Mouse (Mus musculus): Measurements from ENCODE around the gene Satb2.

DNA sequence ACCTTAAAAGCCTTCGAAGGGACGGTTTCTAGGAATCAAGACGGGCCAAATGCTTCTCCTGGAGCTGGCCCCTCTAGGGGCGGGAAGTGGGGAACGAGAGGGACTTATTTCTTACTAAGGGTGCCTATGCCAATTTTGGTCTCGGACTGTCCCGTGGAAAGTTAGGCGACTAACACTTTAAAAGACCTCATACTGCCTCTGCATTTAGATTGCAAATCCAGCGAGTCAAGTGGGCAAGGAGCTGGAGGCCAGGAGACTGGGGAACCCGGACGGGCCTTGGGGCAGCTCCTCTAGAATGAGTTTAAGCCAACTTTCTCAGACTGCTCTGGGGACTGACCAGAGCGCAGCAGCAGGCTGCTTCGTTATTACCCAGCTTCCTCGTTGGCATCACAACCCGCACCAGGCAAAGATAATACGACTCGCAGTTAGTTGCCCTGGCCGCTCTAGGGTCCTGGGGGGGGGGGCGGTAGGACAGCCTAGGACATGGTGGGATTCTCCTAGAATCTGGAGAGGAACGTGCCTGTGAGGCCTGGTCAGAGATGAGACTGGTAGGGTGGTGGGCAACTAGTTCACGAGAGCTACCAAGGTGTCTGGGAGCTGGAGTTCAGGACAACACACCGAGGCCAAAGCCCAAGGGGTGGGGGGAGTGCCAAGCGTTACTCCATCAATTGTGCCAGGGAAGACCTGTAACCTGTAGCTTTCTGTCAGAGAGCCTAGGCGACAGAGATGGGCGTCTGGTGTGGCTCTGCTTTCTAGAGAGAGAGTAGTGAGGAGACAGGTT lies 2.2 kb downstream of the Satb2 start:
- TF ChIP-seq CTCF (IDR thresholded peaks at IDR 0.05; ENCODE audit: control insufficient read depth, insufficient read depth, low read length) (no peak), POLR2A (IDR thresholded peaks at IDR 0.05; ENCODE audit: borderline replicate concordance, control insufficient read depth, low read depth, low read length) (no peak)
